Mouse (Mus musculus) MN1 (cell line): ENCODE results near the gene Macrod1.
A peak's percentile ranks its signal among the peaks of the same experiment; 100 is the strongest.

ENCODE experiments used
- DNase-seq: peaks from one replicate; pipeline ENCODE4 v3.0.0-alpha.2; 2016; ENCODE audit warnings: low spot score

The Macrod1 gene

DNA sequence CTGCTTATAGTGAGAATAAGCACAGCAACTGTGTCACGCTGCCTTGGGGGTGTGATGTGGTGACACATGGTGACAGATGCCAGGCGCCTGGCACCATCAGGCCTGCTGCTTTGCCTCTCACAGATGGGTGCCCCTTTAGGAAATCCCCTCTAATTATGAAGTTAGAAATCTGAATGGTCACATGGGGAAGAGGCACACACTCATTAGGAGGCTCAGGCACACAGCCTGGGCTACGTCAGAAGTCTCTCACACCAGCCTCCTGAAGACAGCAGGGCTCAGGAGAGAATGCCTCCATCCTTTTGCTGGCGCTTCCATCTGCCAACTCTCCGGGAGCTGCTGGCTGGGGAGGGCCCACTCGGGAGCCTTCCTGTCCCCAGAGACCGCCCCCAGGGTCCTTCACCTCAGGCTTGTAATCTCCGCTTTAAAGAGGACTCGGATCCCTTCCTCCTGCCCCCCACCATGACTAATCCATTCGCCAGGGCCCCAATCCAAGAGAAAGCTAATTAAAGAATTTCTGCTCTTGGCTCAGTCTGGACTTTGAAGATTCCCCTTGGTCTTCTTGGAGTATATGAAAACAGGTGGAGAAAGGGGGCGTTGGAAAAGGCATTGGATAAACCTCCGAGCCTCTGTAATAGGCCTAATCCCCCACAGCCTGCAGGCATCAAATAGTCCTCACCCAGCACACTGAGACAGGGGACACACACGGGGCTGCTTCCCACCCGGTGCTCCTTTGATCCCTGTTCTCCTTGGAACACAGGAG, 26.6 kb downstream of the Macrod1 start:
- peak; percentile 71 for DNase-seq

DNA sequence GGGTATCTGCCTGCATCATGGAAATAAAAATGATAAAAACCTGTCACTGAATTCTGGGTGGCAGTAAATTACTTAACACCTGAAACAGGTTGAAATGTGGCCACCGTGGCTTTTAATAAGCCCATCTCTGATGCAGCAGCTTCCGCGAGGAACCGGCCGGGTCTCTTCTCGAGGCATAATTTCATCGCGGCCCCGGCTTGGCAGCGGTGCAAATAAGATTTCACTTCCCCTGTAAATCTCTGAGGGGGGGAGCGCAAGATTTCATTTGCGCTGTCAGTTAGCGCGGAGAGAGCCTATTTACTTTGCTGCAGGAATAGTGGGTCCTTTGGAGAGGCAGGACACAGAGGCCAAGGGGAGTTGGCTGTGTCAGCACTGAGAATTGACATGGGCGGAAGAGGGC, 28.1 kb downstream of the Macrod1 start:
- DNase-seq, result no peak

DNA sequence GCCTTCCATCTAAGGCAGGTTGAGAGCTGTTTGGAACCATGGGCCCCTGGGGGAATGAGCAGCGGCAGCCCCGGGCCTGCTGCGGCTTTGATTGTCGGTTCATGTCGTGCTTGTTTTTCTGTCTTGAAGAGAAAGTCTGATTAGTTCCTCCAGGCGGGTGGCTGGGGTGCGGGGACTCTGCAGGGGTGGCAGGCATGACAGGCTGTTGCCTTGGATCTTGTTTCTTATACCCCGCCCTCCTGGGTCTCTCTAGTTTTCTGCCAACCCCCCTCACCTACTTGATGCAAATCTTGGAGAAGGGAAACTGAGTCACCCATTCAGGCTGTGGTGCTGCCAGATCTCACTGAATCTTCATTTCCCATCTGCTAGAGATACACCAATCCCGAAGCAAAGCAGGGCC, 31.9 kb downstream of the Macrod1 start:
- DNase-seq, result no peak

DNA sequence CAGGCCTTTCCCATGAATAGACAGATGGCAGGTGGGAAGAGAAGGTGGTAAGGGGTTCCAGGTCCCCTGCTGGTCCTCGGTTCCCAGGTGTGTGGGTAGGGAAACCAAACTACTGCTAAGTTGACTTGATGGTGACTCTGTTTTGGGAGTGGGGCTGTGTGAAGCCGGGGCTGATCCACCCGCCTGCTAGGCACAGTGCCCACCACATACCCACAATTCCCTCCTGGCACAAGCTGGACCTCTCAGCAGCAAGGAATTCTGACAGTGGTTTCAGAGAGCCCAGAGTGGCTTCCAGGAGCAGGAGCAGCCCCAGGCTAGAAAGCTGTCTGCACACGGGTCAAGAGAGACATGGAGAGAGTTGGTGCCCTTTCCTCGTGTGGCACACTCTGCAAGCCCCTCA, 32.4 kb downstream of the Macrod1 start:
- no peak for DNase-seq

DNA sequence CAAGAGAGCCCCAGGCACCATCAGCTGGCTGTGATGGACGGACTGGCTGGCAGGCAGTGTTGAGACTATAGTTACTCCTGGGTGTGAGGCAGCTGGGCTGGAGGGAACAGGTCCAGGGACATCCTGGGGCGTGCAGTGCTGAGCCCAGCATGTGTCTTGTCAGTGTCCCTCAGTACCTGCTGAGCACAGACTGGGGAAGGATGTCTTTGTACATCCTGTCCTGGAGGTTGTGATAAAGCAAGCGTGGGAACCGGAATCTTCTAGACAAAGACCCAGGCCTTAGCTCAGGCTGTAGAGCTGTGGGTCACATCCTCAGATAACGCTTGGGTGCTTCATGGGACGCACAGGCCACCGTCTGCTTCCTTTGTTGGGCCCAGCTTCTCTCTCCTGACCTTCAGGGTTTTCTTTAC, 33.2 kb downstream of the Macrod1 start:
- DNase-seq, result no peak

DNA sequence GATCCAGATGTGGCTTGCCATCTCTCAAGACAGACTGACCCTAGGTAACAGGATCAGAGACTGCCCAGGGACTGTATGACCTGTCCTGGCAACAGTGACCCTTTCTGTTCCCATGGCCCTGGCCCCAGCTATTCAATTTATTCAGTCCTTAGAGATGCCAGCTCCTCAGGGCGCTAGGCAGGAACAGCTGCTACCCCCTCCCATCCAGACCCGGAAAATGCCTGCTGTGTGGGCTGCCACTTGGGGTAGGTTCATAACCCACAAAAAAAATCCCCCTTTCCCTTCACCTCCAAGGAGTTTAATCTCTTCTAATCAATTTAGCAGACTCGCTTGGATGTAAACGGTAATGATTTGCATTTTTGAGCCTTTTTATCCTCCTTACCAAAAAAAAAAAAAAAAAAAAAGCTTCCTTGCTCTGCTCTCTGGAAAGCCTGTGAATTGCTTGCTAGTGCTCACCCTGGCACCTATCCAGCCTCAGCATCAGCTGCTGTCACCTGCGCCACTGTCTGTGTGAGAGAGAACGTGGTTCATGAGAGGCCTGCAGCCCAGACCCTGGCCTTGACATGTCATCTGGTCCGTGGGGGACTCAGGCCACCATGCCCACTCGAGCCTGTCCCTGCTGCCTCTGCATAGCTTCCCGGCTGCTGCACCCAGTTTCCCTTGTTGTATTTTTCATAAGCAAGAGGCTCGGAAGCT, 33.9 kb downstream of the Macrod1 start:
- peak; percentile 48 for DNase-seq

DNA sequence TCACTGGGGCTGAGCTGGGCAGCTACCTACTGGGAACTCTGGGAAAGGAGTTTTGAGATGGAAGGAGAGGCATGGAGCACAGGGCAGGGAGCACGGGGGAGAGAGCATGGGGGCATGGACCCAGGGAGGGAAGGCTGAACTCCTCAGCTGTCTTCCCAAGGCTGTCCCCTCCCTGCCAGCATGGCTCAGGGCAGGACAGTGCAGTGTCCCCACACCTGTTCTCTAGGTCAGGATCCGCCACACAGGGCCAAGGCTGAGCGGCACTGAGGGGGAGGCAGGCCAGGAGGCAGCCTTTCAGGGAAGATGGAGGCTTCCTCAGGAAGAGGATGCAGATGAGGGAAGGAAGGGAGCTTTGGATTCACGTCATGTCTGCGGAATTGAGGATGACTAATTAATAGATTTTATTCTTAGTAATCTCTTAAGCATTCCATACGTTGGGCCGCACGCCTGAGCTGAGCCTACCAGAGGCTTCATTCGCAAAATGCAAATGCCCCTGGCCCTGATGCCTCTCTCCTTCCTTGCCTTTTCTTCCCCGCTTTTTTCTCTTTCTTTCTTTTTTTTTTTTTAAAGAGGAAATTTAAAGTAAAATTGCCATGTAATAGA, 34.9 kb downstream of the Macrod1 start:
- DNase-seq, result no peak

DNA sequence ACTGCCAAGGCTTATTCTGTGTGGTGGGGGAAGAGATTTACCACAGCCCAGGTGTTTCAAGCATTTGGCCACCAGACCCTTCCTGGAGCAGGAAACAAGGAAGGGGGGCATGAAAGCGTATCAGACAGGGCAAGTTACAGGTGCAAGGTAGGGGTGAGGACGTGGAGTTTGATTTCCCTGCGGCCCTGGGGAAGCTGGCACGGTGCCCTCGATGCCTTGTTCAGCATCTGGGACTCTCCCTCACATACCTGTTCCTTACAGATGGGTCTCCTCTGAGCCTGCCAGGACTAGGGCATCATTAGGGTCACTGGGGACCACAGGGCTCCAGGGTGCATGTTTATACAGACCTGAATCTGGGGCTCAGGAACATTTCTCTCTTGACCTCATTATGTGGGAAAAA, 36.1 kb downstream of the Macrod1 start:
- no peak for DNase-seq

DNA sequence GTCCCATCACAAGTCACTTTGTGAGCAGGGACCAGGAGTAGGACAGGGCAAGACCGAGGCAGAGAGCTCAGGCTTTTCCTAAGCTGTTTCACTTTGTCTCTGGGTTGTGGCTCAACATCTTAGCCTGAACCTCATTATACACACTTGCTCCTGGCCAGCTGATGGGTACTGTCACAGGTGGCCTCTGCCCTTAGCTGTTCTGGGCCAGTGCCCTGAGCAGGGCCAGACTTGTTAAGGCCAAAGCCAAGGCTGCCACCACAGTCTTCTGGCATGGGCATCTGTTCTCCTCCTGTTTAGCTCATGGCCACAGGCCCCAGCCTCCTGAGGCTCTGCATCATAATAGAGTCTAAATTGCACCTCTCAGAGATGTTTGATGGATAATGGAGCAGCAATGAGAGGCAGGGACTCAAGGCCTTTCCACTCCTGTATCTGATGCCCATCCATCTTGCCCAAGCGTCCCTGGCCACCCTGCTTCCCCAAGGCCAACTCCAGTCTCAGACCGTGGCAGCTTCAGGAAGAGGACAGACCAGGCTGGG, 43.1 kb downstream of the Macrod1 start:
- peak; percentile 44 for DNase-seq

DNA sequence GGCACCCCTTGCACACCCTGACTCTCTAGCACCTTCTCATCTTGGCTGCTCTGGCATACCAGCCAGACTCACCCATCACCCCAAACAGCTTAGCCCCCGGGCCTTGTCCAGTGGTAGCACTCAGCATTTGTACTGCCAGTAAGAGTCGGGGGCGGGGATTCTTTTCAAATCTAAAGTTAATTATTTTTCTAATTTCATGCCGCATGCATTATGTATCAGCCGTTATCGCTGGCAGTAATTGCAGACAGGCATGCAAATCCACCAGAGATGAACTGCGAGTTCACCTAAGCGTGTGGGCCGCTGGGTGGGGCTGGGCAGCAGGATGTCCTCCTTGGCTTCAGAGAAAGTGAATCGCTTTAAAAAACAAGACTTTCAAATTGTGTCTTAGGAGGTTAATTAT, 45.4 kb downstream of the Macrod1 start:
- DNase-seq, result no peak

DNA sequence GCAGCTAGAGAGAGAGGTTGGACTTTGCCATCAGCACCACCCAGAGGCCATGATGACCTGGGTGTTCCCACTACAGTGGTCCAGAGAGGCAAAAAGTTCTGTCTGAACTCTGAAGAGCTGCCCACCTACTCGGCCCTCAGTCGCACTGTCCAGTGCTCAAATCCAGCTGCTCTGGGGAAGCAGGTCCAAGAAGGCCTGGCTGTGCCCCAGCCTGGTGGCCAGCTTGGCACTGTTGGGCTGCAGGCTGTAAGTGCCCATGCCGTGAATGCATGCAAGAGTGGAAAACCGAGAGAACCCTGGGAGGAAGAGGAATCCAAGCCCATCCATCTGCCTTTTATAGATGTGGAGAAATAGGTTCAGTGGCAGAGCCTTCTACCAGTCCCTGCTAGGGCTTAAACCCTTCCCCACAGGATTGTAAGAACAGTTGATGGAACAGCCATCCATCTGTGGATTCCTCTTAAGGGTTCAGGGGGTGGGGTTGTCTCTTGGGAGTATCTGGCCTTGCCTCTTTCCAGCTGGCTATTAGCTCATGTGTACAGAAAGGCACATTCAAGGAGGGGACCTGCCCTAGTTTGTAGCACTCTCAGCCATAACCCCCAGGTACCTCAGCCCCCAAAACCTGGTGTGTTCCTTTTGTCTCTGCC, 46.9 kb downstream of the Macrod1 start:
- peak; percentile 72 for DNase-seq

DNA sequence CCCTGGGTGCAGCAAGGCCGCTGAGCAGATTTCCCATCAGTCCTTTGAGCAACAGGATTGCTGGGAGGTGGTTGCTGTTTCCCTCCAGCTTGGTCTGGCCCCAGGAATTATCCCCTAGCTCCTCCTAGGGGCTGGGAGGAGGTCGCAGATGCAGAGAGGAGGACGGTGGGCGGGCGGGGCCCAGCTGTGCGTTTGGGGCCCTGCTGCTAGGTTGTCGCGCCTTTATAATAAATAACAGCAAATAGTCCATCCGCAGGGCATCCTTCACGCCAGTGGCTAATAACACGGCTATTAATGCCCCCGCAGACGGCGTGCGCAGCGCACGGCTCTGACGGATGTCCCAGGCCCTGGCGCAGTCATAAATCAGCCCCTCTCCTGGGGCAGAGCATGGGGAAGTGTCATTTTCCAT, 47.4 kb downstream of the Macrod1 start:
- DNase-seq, result peak; percentile 58

DNA sequence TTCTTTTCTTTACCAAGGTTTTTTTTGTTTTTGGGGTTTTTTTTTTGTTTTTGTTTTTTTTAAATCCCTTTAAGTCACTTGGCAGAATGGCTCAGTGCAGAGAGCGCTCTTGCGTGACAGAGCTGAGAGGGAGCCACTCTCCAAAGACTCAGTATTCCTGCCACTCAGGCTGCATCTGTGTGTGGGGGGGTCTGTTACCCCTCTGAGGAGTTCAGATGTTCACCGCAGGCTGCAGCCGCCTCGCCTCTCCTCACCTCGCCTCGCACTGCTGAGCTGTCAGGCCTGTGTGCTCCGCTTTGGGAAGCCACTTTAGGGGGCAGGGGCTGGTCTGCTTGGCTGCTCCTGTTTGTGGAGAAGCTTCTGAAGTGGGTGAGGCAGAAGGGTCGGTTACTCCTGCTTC, 48.9 kb downstream of the Macrod1 start, which contains the start of gene Flrt1:
Flrt1 (minus strand) TSS at position 186 of the 400 bp plus-strand sequence.
- no peak for DNase-seq

DNA sequence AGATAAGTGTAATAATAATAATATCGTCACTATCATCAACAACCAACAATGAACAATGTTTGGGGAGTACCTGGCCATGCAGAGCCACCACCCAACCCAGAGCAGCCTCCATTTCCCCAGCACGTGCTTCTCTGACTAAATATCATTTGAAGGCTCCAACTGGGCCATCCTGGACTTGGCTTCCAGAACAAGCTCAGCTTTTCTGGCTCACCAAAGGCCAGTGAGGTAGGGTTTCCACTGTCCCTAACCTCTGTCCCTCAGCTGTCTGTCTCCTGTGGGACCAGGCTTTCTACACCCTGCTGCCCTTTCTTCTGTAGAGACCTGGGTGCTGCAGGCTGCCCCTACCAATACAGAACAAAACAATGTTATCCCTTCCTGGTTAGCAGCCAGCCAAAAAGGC, 50.0 kb downstream of the Macrod1 start:
- DNase-seq, result no peak

DNA sequence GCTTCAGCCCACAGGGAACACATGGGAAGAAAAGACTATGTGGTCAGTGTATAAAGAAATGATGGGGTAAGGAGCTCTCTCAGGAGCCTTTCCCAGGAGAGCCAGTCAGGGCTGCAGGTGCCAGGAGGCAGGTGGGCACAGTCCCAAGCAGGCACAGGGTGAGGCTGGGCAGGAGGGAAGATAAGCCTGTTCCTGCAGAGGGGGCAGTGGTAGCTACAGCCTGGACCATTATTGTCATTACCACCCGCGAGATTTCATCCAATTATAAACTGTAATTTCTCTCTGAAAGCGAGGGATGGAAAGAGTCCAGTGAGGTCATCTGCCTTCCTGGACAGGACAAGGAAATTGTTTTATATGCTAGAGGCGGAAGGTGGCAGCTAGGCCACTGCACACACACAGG, 50.6 kb downstream of the Macrod1 start:
- DNase-seq, result peak; percentile 68

DNA sequence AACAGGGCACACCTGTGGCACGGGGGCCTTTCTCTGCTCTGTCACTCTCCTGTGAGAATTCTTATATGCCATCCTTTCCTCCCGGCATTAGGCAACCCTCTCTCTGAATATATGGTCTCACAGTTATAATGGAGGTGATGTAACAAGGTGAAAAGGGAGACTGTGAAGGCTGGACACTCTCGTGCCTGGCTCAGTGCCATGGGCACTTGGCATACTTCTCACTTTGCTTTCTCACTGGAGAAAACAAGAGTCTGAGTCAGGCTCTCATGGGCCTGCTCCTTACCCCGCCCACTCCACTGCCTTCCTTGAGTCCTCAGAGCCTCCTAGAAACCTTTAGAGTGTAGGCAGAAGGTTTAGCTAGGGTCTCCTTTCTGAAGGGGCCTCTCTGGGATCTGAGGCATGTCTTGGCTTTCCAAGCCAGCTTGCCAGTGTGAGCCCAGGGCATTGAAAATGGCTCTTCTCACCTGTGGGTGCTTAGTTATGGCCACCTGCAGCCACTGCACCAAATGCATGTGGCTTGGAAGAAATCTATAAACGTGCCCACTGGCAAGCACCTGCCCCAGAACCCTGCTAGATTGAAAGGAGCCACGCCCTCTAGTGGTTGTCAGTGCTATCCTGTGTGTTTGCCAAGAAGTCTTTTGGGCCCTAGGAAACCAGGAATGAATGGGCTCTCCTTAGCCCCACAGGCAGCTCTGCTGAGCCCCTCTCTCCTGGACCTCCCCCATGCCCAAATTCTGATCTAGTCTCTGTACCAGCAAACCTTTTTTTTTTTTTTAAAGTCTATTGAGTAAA, 51.7 kb downstream of the Macrod1 start:
- peak; percentile 83 for DNase-seq

DNA sequence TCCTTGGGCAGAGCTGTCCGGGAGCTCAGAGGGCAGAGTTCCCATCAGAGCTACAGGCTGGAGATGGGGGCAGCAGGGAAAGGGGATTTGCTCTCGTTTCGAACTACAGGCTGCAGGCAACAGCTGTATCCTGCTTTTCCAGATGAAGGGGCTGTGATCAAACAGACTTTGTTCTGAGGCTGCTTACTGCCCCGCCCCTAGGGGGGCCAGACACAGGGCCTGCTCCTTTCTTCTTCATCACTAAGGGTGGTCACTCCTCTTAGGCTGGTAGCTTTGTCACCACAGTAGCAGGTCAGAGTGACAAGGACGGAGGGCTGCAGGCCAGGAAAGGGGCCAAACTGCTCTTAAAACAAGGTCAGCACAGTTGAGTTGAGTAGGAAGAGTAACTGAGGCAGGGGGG, 53.5 kb downstream of the Macrod1 start:
- no peak for DNase-seq

DNA sequence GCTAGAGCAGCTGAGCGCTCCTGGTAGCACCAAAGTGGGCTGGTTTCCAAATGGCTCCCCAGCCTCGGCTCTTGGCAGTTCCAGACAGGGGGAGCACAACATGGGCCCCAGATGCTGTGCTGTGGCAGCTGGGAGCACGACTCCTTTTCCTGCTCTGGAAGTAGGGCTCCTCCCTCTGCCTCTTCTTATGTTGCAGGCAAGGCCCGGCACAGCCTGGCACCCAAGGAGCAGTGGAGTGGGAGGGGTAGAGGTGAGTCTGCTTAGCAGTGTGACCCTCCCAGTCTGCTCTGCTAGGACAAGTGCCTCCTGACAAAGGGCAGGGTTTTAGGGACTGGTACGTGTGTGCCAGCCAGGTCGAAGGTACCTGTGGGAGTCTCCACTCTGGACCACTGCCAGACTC, 54.3 kb downstream of the Macrod1 start:
- no peak for DNase-seq

DNA sequence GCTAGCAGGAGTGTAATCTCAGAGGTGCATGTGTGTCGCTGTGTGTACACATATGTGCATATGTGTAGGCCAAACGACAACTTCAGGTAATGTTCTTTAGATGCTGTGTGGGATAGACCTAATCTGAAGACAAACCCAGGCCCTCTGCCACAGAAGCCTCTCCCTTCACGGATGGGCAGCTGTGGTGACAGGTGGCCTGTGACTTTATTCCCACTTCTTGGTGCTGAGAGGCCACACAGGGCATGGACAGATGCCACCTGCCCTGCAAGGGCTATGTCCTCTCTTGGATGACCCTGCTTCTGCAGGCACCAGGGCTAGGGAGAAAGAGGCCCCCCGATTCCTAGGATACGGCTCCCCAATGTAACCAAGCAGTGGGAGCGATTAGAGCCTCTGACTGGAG, 54.7 kb downstream of the Macrod1 start:
- DNase-seq, result no peak

DNA sequence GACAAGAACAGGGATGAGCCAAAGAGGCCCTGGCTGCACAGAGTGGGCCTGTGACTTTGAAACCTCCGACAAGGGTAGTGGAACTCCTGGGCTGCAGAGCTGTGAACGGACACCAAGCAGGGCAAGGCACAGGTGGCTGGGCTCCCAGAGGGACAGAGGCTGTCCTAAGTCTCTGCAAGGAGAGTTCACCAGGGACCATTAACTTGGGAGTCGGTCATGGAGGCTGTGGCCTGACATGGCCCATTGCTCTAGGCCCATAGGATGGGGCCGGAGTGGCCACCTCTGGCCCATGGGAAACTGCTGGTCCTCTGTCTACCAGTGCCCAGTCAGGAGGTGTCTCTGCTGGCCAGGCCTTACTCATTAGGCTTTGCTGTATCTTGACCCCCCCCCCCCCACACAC, 55.1 kb downstream of the Macrod1 start:
- no peak for DNase-seq

DNA sequence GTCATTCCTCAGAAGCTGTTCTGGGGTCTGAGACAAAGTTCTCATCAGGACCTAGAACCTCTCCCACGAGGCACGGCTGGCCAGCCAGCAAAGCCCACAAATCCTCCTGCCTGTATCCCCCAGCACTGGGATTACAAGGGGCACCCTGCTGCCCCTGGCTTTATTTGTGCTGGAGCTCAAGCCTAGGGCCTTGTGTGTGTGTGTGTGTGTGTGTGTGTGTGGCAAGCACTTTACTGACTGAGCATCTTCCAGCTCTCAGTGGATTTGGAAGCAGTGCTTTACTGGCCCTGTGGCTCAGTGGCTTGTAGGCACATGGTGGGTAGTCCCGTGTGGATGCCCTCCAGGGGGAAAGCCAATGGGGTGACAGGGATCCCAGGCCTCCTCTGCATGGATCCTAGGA, 56.0 kb downstream of the Macrod1 start:
- DNase-seq, result no peak

DNA sequence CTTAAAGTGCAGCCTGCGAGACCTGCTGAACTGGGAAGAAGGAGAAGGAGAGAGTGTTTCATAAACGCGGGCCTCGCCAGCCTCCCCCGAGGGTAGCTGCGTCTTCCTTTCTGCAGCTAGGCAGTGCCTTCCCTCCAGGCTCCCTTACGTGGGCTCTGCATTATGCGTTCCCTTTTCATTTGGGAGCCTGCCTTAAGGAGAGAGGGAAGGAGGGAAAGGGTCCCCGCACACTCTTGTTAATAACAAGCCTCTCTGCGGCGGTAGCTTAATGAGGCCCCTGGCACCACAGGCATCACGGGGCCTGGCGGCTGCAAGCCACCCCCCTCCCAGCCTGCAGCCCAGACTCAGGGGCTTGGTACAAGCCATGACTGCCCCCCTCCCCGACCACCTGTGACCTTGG, 57.0 kb downstream of the Macrod1 start:
- no peak for DNase-seq
